Mouse (Mus musculus): ENCODE measurements around the gene Cdh16. TPM values are rescaled to one million over a fixed set of nuclear protein-coding genes. Genes with fewer than 3 reads are reported as not detected.

Gene Cdh16
- total and polyA plus RNA-seq, 2 experiments from 2014 or later, result not detected

- Histone ChIP-seq H3K4me3 (ENCODE audit: low read depth, low read length) (no peak overlapping the region; the same call in 1 of the 2 replicates), H3K4me1 (ENCODE audit: insufficient read depth) (peaks cover 14% of the 10 kb centered on the region), H3K36me3 (ENCODE audit: insufficient read depth) (peaks cover 25% of the 10 kb centered on the region), H3K4me2 (ENCODE audit: low read depth) (peak overlapping the region; percentile 84), H3K27me3 (ENCODE audit: insufficient read depth, low read length) (no peaks in the 10 kb centered on the region), H3K9ac (no peak overlapping the region), H3K9me3 (ENCODE audit: low read length) (no peaks in the 10 kb centered on the region), H3K27ac (ENCODE audit: low read depth, low read length) (no peak overlapping the region)
- 88% methylated on average over 7 of the region's 7 CpGs for WGBS
- ATAC-seq (no peak), DNase-seq (no peak)
- TF ChIP-seq CTCF (IDR thresholded peaks at IDR 0.05; ENCODE audit: low read depth), result no peak
Observed at GRCm38 (mm10) chr8:104640241-104640640, 16.0 kb upstream of the Cdh16 start.

- Histone ChIP-seq H3K27me3 (ENCODE audit: insufficient read depth, low read length) (no peaks in the 10 kb centered on the region), H3K36me3 (ENCODE audit: insufficient read depth) (peaks cover 30% of the 10 kb centered on the region), H3K9me3 (ENCODE audit: low read length) (no peaks in the 10 kb centered on the region), H3K4me1 (ENCODE audit: insufficient read depth) (peaks cover 14% of the 10 kb centered on the region), H3K4me2 (ENCODE audit: low read depth) (no peak overlapping the region), H3K27ac (ENCODE audit: low read depth, low read length) (no peak overlapping the region), H3K4me3 (ENCODE audit: low read depth, low read length) (no peak overlapping the region), H3K9ac (no peak overlapping the region)
- no peak for ATAC-seq
- TF ChIP-seq CTCF (IDR thresholded peaks at IDR 0.05; ENCODE audit: low read depth), result no peak
- WGBS, result 87% methylated on average over 6 of the region's 6 CpGs
- DNase-seq, result no peak
Observed at GRCm38 (mm10) chr8:104638010-104638409, 13.8 kb upstream of the Cdh16 start.

GRCm38 (mm10) chr8:104635004-104635710 is 11.0 kb upstream of the Cdh16 start:
- Histone ChIP-seq H3K9me3 (ENCODE audit: low read length) (no peaks in the 10 kb centered on the region), H3K36me3 (ENCODE audit: insufficient read depth) (peaks cover 30% of the 10 kb centered on the region)
- WGBS, result 95% methylated on average over 3 of the region's 3 CpGs

GRCm38 (mm10) chr8:104633156-104633744 is 9.1 kb upstream of the Cdh16 start:
- Histone ChIP-seq H3K27ac (ENCODE audit: low read depth, low read length) (no peak overlapping the region), H3K9ac (no peak overlapping the region)
- no peak for ATAC-seq

More at GRCm38 (mm10) chr8:104635004-104635710, 11.0 kb upstream of the Cdh16 start:
- Histone ChIP-seq H3K4me3 (ENCODE audit: low read depth, low read length) (no peak overlapping the region), H3K4me2 (ENCODE audit: low read depth) (no peak overlapping the region), H3K4me1 (ENCODE audit: insufficient read depth) (peaks cover 8% of the 10 kb centered on the region; the same call in 1 of the 2 replicates), H3K27me3 (ENCODE audit: insufficient read depth, low read length) (no peaks in the 10 kb centered on the region), H3K27ac (ENCODE audit: low read depth, low read length) (no peak overlapping the region), H3K9ac (no peak overlapping the region)
- ATAC-seq (no peak), DNase-seq (no peak)
- TF ChIP-seq CTCF (IDR thresholded peaks at IDR 0.05; ENCODE audit: low read depth), result no peak

GRCm38 (mm10) chr8:104632486-104632885 is 8.3 kb upstream of the Cdh16 start:
- Histone ChIP-seq H3K9ac (no peak overlapping the region), H3K4me2 (ENCODE audit: low read depth) (no peak overlapping the region), H3K4me3 (ENCODE audit: low read depth, low read length) (no peak overlapping the region), H3K4me1 (ENCODE audit: insufficient read depth) (peaks cover 8% of the 10 kb centered on the region; the same call in 1 of the 2 replicates), H3K9me3 (ENCODE audit: low read length) (no peaks in the 10 kb centered on the region), H3K27me3 (ENCODE audit: insufficient read depth, low read length) (peaks cover 6% of the 10 kb centered on the region; the same call in 1 of the 2 replicates), H3K36me3 (ENCODE audit: insufficient read depth) (peaks cover 15% of the 10 kb centered on the region), H3K27ac (ENCODE audit: low read depth, low read length) (no peak overlapping the region)
- 47% methylated on average over 6 of the region's 6 CpGs for WGBS
- no peak for TF ChIP-seq CTCF (IDR thresholded peaks at IDR 0.05; ENCODE audit: low read depth)
- ATAC-seq (peak; percentile 83), DNase-seq (peak; percentile 48)

More at GRCm38 (mm10) chr8:104633156-104633744, 9.1 kb upstream of the Cdh16 start:
- H3K4me2 ChIP-seq (ENCODE audit: low read depth), result no peak overlapping the region
- peaks cover 6% of the 10 kb centered on the region; the same call in 1 of the 2 replicates for H3K27me3 ChIP-seq (ENCODE audit: insufficient read depth, low read length)
- TF ChIP-seq CTCF (IDR thresholded peaks at IDR 0.05; ENCODE audit: low read depth), result no peak
- H3K4me3 ChIP-seq (ENCODE audit: low read depth, low read length), result no peak overlapping the region
- H3K4me1 ChIP-seq (ENCODE audit: insufficient read depth), result peaks cover 8% of the 10 kb centered on the region; the same call in 1 of the 2 replicates
- no peak for DNase-seq
- no peaks in the 10 kb centered on the region for H3K9me3 ChIP-seq (ENCODE audit: low read length)
- H3K36me3 ChIP-seq (ENCODE audit: insufficient read depth), result peaks cover 19% of the 10 kb centered on the region
- 73% methylated on average over 9 of the region's 9 CpGs for WGBS

GRCm38 (mm10) chr8:104631975-104632374 is 7.8 kb upstream of the Cdh16 start:
- no peak overlapping the region for H3K9ac ChIP-seq
- no peak for DNase-seq
- H3K27ac ChIP-seq (ENCODE audit: low read depth, low read length), result no peak overlapping the region
- H3K9me3 ChIP-seq (ENCODE audit: low read length), result no peaks in the 10 kb centered on the region
- ATAC-seq, result no peak
- WGBS, result 32% methylated on average over 5 of the region's 5 CpGs
- no peak overlapping the region for H3K4me3 ChIP-seq (ENCODE audit: low read depth, low read length)
- H3K27me3 ChIP-seq (ENCODE audit: insufficient read depth, low read length), result peaks cover 6% of the 10 kb centered on the region; the same call in 1 of the 2 replicates
- peaks cover 8% of the 10 kb centered on the region; the same call in 1 of the 2 replicates for H3K4me1 ChIP-seq (ENCODE audit: insufficient read depth)
- H3K36me3 ChIP-seq (ENCODE audit: insufficient read depth), result peaks cover 11% of the 10 kb centered on the region
- no peak for TF ChIP-seq CTCF (IDR thresholded peaks at IDR 0.05; ENCODE audit: low read depth)
- no peak overlapping the region for H3K4me2 ChIP-seq (ENCODE audit: low read depth)
